Mouse (Mus musculus) NIH3T3 (cell line): ENCODE results near the gene Ubiad1.
A peak's percentile ranks its signal among the peaks of the same experiment; 100 is the strongest.

Source experiments
- DNase-seq: peaks from one replicate; pipeline ENCODE4 v3.0.0-alpha.2; 2012; ENCODE audit warnings: low read depth

Gene Ubiad1

GRCm38 (mm10) chr4:148404748-148405147 lies 39.8 kb downstream of the Ubiad1 start:
- DNase-seq: no peak

GRCm38 (mm10) chr4:148403402-148403801 lies 41.2 kb downstream of the Ubiad1 start:
- no peak for DNase-seq

- no peak for DNase-seq
Measured at GRCm38 (mm10) chr4:148399437-148400094, 45.0 kb downstream of the Ubiad1 start.

GRCm38 (mm10) chr4:148397531-148398287 lies 46.9 kb downstream of the Ubiad1 start:
- DNase-seq: no peak

- DNase-seq: no peak
Measured at GRCm38 (mm10) chr4:148397113-148397512, 47.5 kb downstream of the Ubiad1 start.

GRCm38 (mm10) chr4:148395875-148396274 lies 48.7 kb downstream of the Ubiad1 start:
- DNase-seq: peak; percentile 5

- DNase-seq: no peak
Measured at GRCm38 (mm10) chr4:148395198-148395597, 49.4 kb downstream of the Ubiad1 start.

GRCm38 (mm10) chr4:148391714-148392310 lies 52.8 kb downstream of the Ubiad1 start:
- no peak for DNase-seq

GRCm38 (mm10) chr4:148389635-148390034 lies 54.9 kb downstream of the Ubiad1 start:
- no peak for DNase-seq

GRCm38 (mm10) chr4:148389047-148389446 lies 55.5 kb downstream of the Ubiad1 start:
- DNase-seq: peak; percentile 6

- no peak for DNase-seq
Measured at GRCm38 (mm10) chr4:148385269-148385668, 59.3 kb downstream of the Ubiad1 start.
